Comparison of ENCODE assay signal across 20 mouse cellular contexts in the genomic region with DNA sequence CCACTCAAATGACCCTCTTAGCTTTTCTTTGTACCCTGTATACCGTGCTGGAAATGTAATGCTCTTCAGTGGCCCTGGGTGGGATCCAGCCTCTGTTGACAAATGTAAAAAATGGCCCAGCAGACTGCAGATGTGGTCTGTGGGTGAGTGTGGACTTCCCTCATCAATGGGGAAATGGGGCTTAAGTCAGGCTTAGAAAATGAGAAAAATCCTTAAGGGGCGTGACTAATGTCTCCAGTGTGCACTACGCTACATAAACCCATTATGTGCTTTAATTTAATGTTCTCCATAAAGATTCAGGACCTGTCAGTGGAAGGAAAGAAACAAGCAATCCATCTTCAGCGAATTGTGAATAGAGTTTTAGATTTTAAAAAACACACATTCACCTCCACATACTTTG. TPM values are rescaled to one million over a fixed set of nuclear protein-coding genes. Genes with fewer than 3 reads are reported as not detected.
DNase-seq lines count a peak whose midpoint lies in the region; ATAC-seq and TF ChIP-seq lines count a peak whose summit lies in the region.
"Had no signal": no experiment of that assay in that cellular context is flagged by ENCODE, and none has a peak within 500 bp of the region (broad histone marks: within the 10 kb centered on the region; RNA-seq: fewer than 3 reads in every experiment).

No protein-coding gene starts in this region.

- H3K9me3 ChIP-seq in heart, embryonic 12.5 days (replicated peaks) = no peaks in the 10 kb centered on the region
- H3K9me3 ChIP-seq in neural tube, embryonic 12.5 days = no peaks in the 10 kb centered on the region
- no peaks in the 10 kb centered on the region for H3K9me3 ChIP-seq in neural tube, embryonic 13.5 days
- no peaks in the 10 kb centered on the region for H3K9me3 ChIP-seq in lung, postnatal 0 days (ENCODE audit: low read length)
- H3K9me3 ChIP-seq: embryonic facial prominence, embryonic 10.5 days; embryonic facial prominence, embryonic 12.5 days; forebrain, embryonic 13.5 days; forebrain, embryonic 15.5 days had no signal

- H3K9ac ChIP-seq in heart, embryonic 12.5 days = no peak overlapping the region
- H3K9ac ChIP-seq in neural tube, embryonic 12.5 days = no peak overlapping the region
- no peak overlapping the region for H3K9ac ChIP-seq in neural tube, embryonic 13.5 days
- no peak overlapping the region for H3K9ac ChIP-seq in lung, postnatal 0 days (replicated peaks; ENCODE audit: low read depth)
- H3K9ac ChIP-seq: embryonic facial prominence, embryonic 12.5 days; forebrain, embryonic 13.5 days; forebrain, embryonic 15.5 days had no signal

- DNase-seq in heart, adult 11 months = peak; percentile 37
- DNase-seq in neural tube, embryonic 10.5 days (ENCODE audit: extremely low spot score, low spot score) = no peak
- peak; percentile 39 for DNase-seq in mesoderm, embryonic 11.5 days (ENCODE audit: low read depth, low spot score)
- DNase-seq in lung, postnatal 0 days (ENCODE audit: low spot score) = no peak
- DNase-seq: adrenal gland, adult 2 months; adrenal gland, postnatal 10 days; adrenal gland, postnatal 25 days; B cell, adult 2 months; cerebellum, adult 11 months; cerebellum, adult 18-20 months; cerebellum, adult 9-10 months; cerebellum, postnatal 10 days; cerebellum, postnatal 25 days had no signal

- no peak overlapping the region for H3K4me3 ChIP-seq in heart, embryonic 12.5 days
- H3K4me3 ChIP-seq in neural tube, embryonic 12.5 days = no peak overlapping the region
- H3K4me3 ChIP-seq in neural tube, embryonic 13.5 days = no peak overlapping the region
- H3K4me3 ChIP-seq in lung, postnatal 0 days (ENCODE audit: low read depth, low read length) = no peak overlapping the region
- H3K4me3 ChIP-seq: embryonic facial prominence, embryonic 10.5 days; embryonic facial prominence, embryonic 12.5 days; forebrain, embryonic 13.5 days; forebrain, embryonic 15.5 days had no signal

- H3K4me1 ChIP-seq in heart, embryonic 12.5 days (replicated peaks) = peaks cover 26% of the 10 kb centered on the region
- peaks cover 32% of the 10 kb centered on the region for H3K4me1 ChIP-seq in neural tube, embryonic 12.5 days
- H3K4me1 ChIP-seq in neural tube, embryonic 13.5 days (replicated peaks) = peaks cover 49% of the 10 kb centered on the region
- no peaks in the 10 kb centered on the region for H3K4me1 ChIP-seq in lung, postnatal 0 days (ENCODE audit: insufficient read depth, low read depth, low read length)

- no peak for ATAC-seq in heart, embryonic 12.5 days (ENCODE audit: insufficient number of reproducible peaks, low FRiP score)
- peak; percentile 50; the same call in 1 of the 2 replicates for ATAC-seq in neural tube, embryonic 12.5 days (ENCODE audit: low FRiP score, low read depth)
- ATAC-seq in neural tube, embryonic 13.5 days (ENCODE audit: low read depth) = peak; percentile 15; the same call in 1 of the 2 replicates
- no peak for ATAC-seq in lung, postnatal 0 days
- ATAC-seq: forebrain, embryonic 13.5 days; forebrain, embryonic 15.5 days had no signal

- no peak overlapping the region for H3K27ac ChIP-seq in heart, embryonic 12.5 days (ENCODE audit: poor library complexity, severe bottlenecking)
- H3K27ac ChIP-seq in neural tube, embryonic 12.5 days = no peak overlapping the region
- no peak overlapping the region for H3K27ac ChIP-seq in neural tube, embryonic 13.5 days (replicated peaks)
- no peak overlapping the region for H3K27ac ChIP-seq in lung, postnatal 0 days (ENCODE audit: low read length)
- H3K27ac ChIP-seq: embryonic facial prominence, embryonic 10.5 days; embryonic facial prominence, embryonic 12.5 days; forebrain, embryonic 13.5 days; forebrain, embryonic 15.5 days had no signal

- H3K4me2 ChIP-seq in heart, embryonic 12.5 days = no peak overlapping the region
- H3K4me2 ChIP-seq in neural tube, embryonic 12.5 days (replicated peaks) = no peak overlapping the region
- no peak overlapping the region for H3K4me2 ChIP-seq in neural tube, embryonic 13.5 days
- H3K4me2 ChIP-seq in lung, postnatal 0 days (replicated peaks; ENCODE audit: low read depth, low read length) = no peak overlapping the region
- H3K4me2 ChIP-seq: embryonic facial prominence, embryonic 12.5 days; forebrain, embryonic 13.5 days; forebrain, embryonic 15.5 days had no signal

- WGBS in heart, embryonic 12.5 days = 88% methylated on average over 4 of the region's 4 CpGs
- 29% methylated on average over 4 of the region's 4 CpGs for WGBS in neural tube, embryonic 12.5 days
- WGBS in neural tube, embryonic 13.5 days = 29% methylated on average over 4 of the region's 4 CpGs
- WGBS in lung, postnatal 0 days = 88% methylated on average over 4 of the region's 4 CpGs

- H3K27me3 ChIP-seq in heart, embryonic 12.5 days (replicated peaks) = no peaks in the 10 kb centered on the region
- no peaks in the 10 kb centered on the region for H3K27me3 ChIP-seq in neural tube, embryonic 12.5 days (replicated peaks)
- no peaks in the 10 kb centered on the region; the same call in 1 of the 2 replicates for H3K27me3 ChIP-seq in neural tube, embryonic 13.5 days
- no peaks in the 10 kb centered on the region for H3K27me3 ChIP-seq in lung, postnatal 0 days (replicated peaks; ENCODE audit: insufficient read depth, low read length)
- H3K27me3 ChIP-seq: forebrain, embryonic 13.5 days; forebrain, embryonic 15.5 days had no signal

- TF ChIP-seq CTCF in lung, postnatal 0 days (IDR thresholded peaks at IDR 0.05) = no peak

- no peak for TF ChIP-seq EP300 in lung, postnatal 0 days (IDR thresholded peaks at IDR 0.05)

- H3K36me3 ChIP-seq in heart, embryonic 12.5 days = no peaks in the 10 kb centered on the region
- no peaks in the 10 kb centered on the region for H3K36me3 ChIP-seq in neural tube, embryonic 12.5 days
- H3K36me3 ChIP-seq in neural tube, embryonic 13.5 days = no peaks in the 10 kb centered on the region
- no peaks in the 10 kb centered on the region for H3K36me3 ChIP-seq in lung, postnatal 0 days (ENCODE audit: insufficient read depth, low read length)
- H3K36me3 ChIP-seq: embryonic facial prominence, embryonic 12.5 days; forebrain, embryonic 15.5 days had no signal

RNA-seq across cellular contexts. Expression of a gene that starts 40.2 kb away (rescaled TPM):
- polyA plus RNA-seq in heart, embryonic 12.5 days (2016; fragmentation: Nextera tagmentation; extraction: Ambion mirVana) = 18.7 and 19.9 TPM in 2 replicates
- 135 and 145 TPM in 2 replicates for polyA plus RNA-seq in neural tube, embryonic 12.5 days (2016; fragmentation: Nextera tagmentation; extraction: Ambion mirVana)
- polyA plus RNA-seq in neural tube, embryonic 13.5 days (2015; fragmentation: Nextera tagmentation; extraction: Ambion mirVana) = 155 and 157 TPM in 2 replicates
- 84.9 and 89.2 TPM in 2 replicates for polyA plus RNA-seq in lung, postnatal 0 days (2015; fragmentation: Nextera tagmentation; extraction: Ambion mirVana)

Comparison
In these comparisons a context has a peak if more than half of its experiments do, and no peak if none do; other contexts are left out.
1. DNase-seq: peak in heart, adult 11 months (single experiment) and mesoderm, embryonic 11.5 days (single experiment); none in neural tube, embryonic 10.5 days (single experiment) and lung, postnatal 0 days (single experiment).
2. ATAC-seq: peak in neural tube, embryonic 12.5 days (single experiment) and neural tube, embryonic 13.5 days (single experiment); none in heart, embryonic 12.5 days (single experiment) and lung, postnatal 0 days (single experiment).